Mouse (Mus musculus): ENCODE measurements around the gene Slc7a11.

- TF ChIP-seq CTCF (IDR thresholded peaks at IDR 0.05; ENCODE audit: control insufficient read depth, insufficient read depth, low read length) (no peak), POLR2A (IDR thresholded peaks at IDR 0.05; ENCODE audit: borderline replicate concordance, control insufficient read depth, low read depth, low read length) (no peak)
Observed at GRCm38 (mm10) chr3:50249598-50250300, 193.7 kb downstream of the Slc7a11 start.

Measured in bone marrow, adult 2 months (tissue).